Mouse (Mus musculus) ovary, postnatal 14 days (tissue): ENCODE results near the gene Rab11fip3.

Experiments
- DNase-seq: peaks from one replicate; pipeline ENCODE4 v3.0.0; 2022; ENCODE audit warnings: low spot score

The Rab11fip3 gene

GRCm38 (mm10) chr17:25955736-25956135 is 113.6 kb downstream of the Rab11fip3 start:
- no peak for DNase-seq

- DNase-seq, result no peak
Measured at GRCm38 (mm10) chr17:25954671-25955070, 114.7 kb downstream of the Rab11fip3 start.

DNA sequence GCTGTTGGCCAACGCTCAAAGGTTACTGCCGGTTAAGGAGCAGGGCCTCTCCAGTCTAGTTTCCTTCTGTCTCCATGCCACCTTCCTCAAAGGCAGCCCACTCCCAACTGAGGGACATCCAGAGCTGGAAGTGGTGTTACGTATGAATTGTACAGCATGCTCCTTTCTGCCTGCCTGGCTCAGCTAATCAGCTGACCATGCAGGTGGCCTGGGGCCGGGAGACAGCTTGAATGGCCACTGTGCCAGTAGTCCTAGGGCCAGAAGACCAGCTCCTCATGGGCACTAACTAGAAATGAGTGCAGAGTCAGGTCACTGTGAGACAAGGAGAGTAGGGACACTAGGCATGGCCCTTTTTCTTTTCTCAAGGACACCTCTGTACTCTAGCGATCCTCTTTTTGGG is 116.2 kb downstream of the Rab11fip3 start:
- no peak for DNase-seq

- no peak for DNase-seq
Measured at GRCm38 (mm10) chr17:25951803-25952623, 117.3 kb downstream of the Rab11fip3 start, which contains the start of gene A930017K11Rik. Gene A930017K11Rik, minus strand, starts transcription at chr17:25952565.

GRCm38 (mm10) chr17:25951225-25951802 is 118.0 kb downstream of the Rab11fip3 start:
- no peak for DNase-seq

- no peak for DNase-seq
Measured at GRCm38 (mm10) chr17:25950706-25951105, 118.6 kb downstream of the Rab11fip3 start.

GRCm38 (mm10) chr17:25949981-25950380 is 119.4 kb downstream of the Rab11fip3 start:
- no peak for DNase-seq

DNA sequence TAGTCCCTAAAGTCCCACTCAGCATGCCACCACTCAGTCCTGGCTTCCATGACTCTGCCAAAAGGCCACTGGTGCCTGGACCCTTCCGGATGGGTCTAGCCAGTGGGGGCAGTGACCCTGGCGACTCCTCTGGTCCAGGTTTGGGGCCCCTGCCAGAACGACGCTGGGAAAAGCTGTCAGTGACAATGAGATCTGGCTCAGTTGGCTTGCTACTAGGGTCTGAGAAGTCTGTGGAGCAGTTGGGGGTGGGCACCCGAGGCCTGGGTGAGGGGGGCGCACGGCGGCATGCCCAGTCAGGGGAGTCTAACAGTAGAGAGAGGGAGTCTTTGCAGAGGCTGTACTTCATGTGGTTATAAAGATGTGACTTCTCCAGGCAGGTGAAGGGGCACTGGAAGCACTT is 121.3 kb downstream of the Rab11fip3 start:
- no peak for DNase-seq

GRCm38 (mm10) chr17:25947576-25947975 is 121.8 kb downstream of the Rab11fip3 start:
- no peak for DNase-seq

- DNase-seq, result no peak
Measured at GRCm38 (mm10) chr17:25946891-25947290, 122.5 kb downstream of the Rab11fip3 start.

DNA sequence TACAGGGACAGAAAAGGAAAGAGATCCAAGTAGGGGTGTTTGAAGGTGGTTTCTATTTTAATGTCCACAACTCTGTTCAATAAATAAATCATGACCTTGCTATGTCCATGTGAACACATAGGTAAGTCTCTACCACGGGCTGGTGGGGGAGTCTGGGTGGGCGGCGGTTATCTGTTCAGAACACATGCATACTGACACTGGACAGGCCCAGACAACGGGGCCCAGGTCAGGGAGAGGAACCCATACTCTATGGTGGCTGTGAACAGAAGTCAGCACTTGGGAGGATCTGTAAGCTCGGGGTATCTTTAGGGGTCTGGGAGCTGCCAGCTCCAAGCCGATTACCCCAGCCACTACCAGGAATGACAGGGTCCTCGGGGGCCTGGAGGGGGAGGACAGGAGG is 123.0 kb downstream of the Rab11fip3 start:
- DNase-seq, result no peak

GRCm38 (mm10) chr17:25945517-25946155 is 123.7 kb downstream of the Rab11fip3 start:
- no peak for DNase-seq

GRCm38 (mm10) chr17:25944366-25945163 is 124.8 kb downstream of the Rab11fip3 start, which contains the start of the genes Pigq and Nhlrc4:
Gene Pigq, minus strand, starts transcription at chr17:25944936.
Gene Nhlrc4, minus strand, starts transcription at chr17:25944961.
- DNase-seq, result no peak

DNA sequence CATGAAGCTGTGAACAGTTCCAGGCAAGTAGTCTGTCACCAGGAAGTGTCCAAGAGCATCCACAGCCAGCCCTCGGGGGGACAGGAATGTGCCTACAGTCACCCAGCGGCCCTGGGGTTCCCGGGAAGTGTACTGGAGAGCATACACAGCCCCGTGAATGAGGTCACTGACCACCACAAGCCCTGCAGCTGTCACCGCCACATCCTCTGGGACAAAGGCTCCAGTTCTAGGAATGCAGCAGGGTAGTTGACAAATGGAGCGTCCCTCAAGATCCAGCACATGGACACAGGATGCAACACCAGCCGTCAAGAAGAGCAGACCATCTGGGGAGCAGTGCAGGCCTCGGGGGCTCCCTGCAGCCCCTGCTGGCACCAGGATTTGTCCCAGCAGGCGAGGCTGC is 125.6 kb downstream of the Rab11fip3 start:
- no peak for DNase-seq

GRCm38 (mm10) chr17:25943221-25943620 is 126.1 kb downstream of the Rab11fip3 start:
- DNase-seq, result no peak

GRCm38 (mm10) chr17:25942597-25943151 is 126.7 kb downstream of the Rab11fip3 start:
- no peak for DNase-seq

GRCm38 (mm10) chr17:25941511-25942241 is 127.7 kb downstream of the Rab11fip3 start:
- DNase-seq, result peak; percentile 75
